Mouse (Mus musculus): Measurements from ENCODE around the gene Il2rb.

Gene Il2rb

GRCm38 (mm10) chr15:78480111-78480510, 15.0 kb downstream of the Il2rb start:
- DNase-seq, result no peak

GRCm38 (mm10) chr15:78479470-78479869, 15.6 kb downstream of the Il2rb start:
- DNase-seq, result no peak

- no peak for DNase-seq
Measured at GRCm38 (mm10) chr15:78478073-78478472, 17.0 kb downstream of the Il2rb start.

- no peak for DNase-seq
Measured at GRCm38 (mm10) chr15:78476878-78477277, 18.2 kb downstream of the Il2rb start.

GRCm38 (mm10) chr15:78475604-78476031, 19.5 kb downstream of the Il2rb start:
- DNase-seq, result no peak

GRCm38 (mm10) chr15:78473442-78473841, 21.6 kb downstream of the Il2rb start:
- DNase-seq, result no peak

GRCm38 (mm10) chr15:78471902-78472301, 23.2 kb downstream of the Il2rb start:
- DNase-seq, result no peak

GRCm38 (mm10) chr15:78470495-78471276, 24.4 kb downstream of the Il2rb start:
- DNase-seq, result no peak

- DNase-seq, result no peak
Measured at GRCm38 (mm10) chr15:78468379-78468937, 26.6 kb downstream of the Il2rb start, which contains the start of gene Tmprss6. Gene Tmprss6, minus strand, starts transcription at chr15:78468634.

- no peak for DNase-seq
Measured at GRCm38 (mm10) chr15:78467570-78467969, 27.5 kb downstream of the Il2rb start.

GRCm38 (mm10) chr15:78466809-78467208, 28.3 kb downstream of the Il2rb start:
- DNase-seq, result no peak

GRCm38 (mm10) chr15:78462981-78463380, 32.1 kb downstream of the Il2rb start:
- no peak for DNase-seq

- DNase-seq, result no peak
Measured at GRCm38 (mm10) chr15:78457193-78457592, 37.9 kb downstream of the Il2rb start.

- no peak for DNase-seq
Measured at GRCm38 (mm10) chr15:78456051-78456450, 39.0 kb downstream of the Il2rb start.

GRCm38 (mm10) chr15:78455168-78455567, 39.9 kb downstream of the Il2rb start:
- DNase-seq, result no peak

GRCm38 (mm10) chr15:78452929-78453328, 42.1 kb downstream of the Il2rb start:
- no peak for DNase-seq

GRCm38 (mm10) chr15:78451201-78451600, 43.9 kb downstream of the Il2rb start:
- no peak for DNase-seq

- no peak for DNase-seq
Measured at GRCm38 (mm10) chr15:78450419-78450768, 44.7 kb downstream of the Il2rb start.

GRCm38 (mm10) chr15:78449694-78450418, 45.2 kb downstream of the Il2rb start:
- DNase-seq, result peak; percentile 77

GRCm38 (mm10) chr15:78449131-78449530, 45.9 kb downstream of the Il2rb start:
- no peak for DNase-seq

- peak; percentile 98 for DNase-seq
Measured at GRCm38 (mm10) chr15:78447746-78448535, 47.1 kb downstream of the Il2rb start.

GRCm38 (mm10) chr15:78447121-78447520, 48.0 kb downstream of the Il2rb start:
- DNase-seq, result peak; percentile 43

GRCm38 (mm10) chr15:78443857-78444256, 51.2 kb downstream of the Il2rb start:
- DNase-seq, result no peak
